Mouse (Mus musculus): Measurements from ENCODE around the gene Shc2. TPM values are rescaled to one million over a fixed set of nuclear protein-coding genes. Genes with fewer than 3 reads are reported as not detected.

Shc2 gene
- polyA plus RNA-seq, 1 experiment from 2014 or later, result 6.5 TPM

DNA sequence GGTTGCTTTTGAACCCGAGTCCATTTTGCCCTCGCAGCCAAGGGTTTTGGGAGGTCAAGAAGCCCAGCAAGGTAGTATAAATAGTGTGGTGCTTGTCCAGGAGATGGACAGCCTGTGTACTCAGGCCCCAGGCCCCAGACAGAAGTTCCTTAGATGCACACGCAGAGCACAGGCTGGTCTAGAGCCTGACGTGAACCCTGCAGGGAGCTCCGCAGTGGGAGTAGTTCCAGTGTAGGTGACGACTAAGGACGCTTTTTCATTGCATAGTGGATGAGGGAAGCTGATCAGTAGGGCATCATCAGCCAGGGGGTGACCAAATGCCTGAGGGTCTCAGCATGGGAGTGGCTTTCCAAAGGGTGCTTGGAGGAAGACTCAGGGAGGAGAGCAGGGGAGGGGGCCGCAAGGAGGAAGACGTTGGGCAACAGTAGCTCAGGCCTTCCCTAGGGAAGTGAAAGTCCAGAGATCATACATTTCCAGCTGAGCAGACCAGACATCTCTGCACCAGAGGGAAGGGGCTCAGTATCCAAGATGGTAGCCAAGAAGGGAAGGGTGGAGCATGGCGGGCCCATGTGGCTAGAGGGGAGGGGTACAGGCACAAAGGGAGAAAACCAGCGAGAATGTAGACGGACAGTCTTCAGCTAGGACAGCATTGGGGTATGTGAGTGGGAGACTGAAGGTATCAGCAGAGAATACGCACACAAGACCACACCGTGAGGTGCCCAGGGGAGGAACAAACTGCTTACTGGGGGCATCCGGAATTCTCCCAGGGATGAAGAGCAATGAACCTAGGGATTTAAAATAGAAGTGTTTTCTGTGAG lies 32.6 kb upstream of the Shc2 start:
- peak overlapping the region; percentile 29; the same call in 1 of the 2 replicates for H3K27ac ChIP-seq (ENCODE audit: low read depth, low read length)
- DNase-seq (ENCODE audit: low spot score) (no peak), ATAC-seq (peak; percentile 2; the same call in 1 of the 2 replicates)
- peak overlapping the region; percentile 97 for H3K4me2 ChIP-seq (ENCODE audit: low read length)
- WGBS, result 32% methylated on average over 15 of the region's 15 CpGs
- no peaks in the 10 kb centered on the region for H3K9me3 ChIP-seq (replicated peaks; ENCODE audit: control insufficient read depth, low read length)
- peak overlapping the region; percentile 93 for H3K4me3 ChIP-seq (ENCODE audit: low read depth, low read length)
- peaks cover 12% of the 10 kb centered on the region for H3K4me1 ChIP-seq (ENCODE audit: control insufficient read depth, insufficient read depth, low read length)
- H3K36me3 ChIP-seq (ENCODE audit: control insufficient read depth, insufficient read depth, low read length), result peaks cover 2% of the 10 kb centered on the region; the same call in 1 of the 2 replicates
- H3K9ac ChIP-seq (ENCODE audit: low read length), result peak overlapping the region; percentile 93
- H3K27me3 ChIP-seq (replicated peaks; ENCODE audit: control insufficient read depth, insufficient read depth, low read length), result no peaks in the 10 kb centered on the region

DNA sequence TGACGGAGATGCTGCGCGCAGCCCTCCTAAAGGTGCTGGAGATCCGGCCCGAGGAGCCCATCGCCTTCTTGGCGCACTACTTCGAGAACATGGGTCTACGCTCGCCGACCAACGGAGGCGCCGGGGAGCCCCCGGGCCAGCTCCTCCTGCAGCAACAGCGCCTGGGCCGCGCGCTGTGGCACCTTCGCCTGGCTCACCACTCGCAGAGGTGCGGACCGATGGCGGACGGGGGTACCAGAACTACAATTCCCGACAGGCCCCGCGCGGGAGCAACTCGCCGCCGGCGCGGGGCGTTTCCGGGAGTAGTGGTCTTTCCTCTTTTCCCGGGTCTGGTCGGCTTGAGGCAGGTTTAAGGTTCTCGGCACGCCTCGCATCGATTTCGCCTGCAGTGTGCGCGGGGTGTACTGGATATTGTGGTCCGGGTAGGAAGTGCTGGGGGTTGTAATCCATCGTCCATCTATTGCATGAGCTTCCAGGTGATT lies 31.9 kb upstream of the Shc2 start:
- Histone ChIP-seq H3K4me3 (ENCODE audit: low read depth, low read length) (peak overlapping the region; percentile 93), H3K9ac (ENCODE audit: low read length) (peak overlapping the region; percentile 93), H3K27me3 (replicated peaks; ENCODE audit: control insufficient read depth, insufficient read depth, low read length) (no peaks in the 10 kb centered on the region), H3K36me3 (ENCODE audit: control insufficient read depth, insufficient read depth, low read length) (0 out of 2 replicates have a peak, but pooled peaks cover 2% of the 10 kb centered on the region), H3K9me3 (replicated peaks; ENCODE audit: control insufficient read depth, low read length) (no peaks in the 10 kb centered on the region), H3K4me1 (ENCODE audit: control insufficient read depth, insufficient read depth, low read length) (peaks cover 12% of the 10 kb centered on the region), H3K4me2 (ENCODE audit: low read length) (peak overlapping the region; percentile 97), H3K27ac (ENCODE audit: low read depth, low read length) (peak overlapping the region; percentile 95)
- DNase-seq (ENCODE audit: low spot score), result peak; percentile 90
- under 1% methylated on average over 46 of the region's 47 CpGs for WGBS
- peak; percentile 67 for ATAC-seq

DNA sequence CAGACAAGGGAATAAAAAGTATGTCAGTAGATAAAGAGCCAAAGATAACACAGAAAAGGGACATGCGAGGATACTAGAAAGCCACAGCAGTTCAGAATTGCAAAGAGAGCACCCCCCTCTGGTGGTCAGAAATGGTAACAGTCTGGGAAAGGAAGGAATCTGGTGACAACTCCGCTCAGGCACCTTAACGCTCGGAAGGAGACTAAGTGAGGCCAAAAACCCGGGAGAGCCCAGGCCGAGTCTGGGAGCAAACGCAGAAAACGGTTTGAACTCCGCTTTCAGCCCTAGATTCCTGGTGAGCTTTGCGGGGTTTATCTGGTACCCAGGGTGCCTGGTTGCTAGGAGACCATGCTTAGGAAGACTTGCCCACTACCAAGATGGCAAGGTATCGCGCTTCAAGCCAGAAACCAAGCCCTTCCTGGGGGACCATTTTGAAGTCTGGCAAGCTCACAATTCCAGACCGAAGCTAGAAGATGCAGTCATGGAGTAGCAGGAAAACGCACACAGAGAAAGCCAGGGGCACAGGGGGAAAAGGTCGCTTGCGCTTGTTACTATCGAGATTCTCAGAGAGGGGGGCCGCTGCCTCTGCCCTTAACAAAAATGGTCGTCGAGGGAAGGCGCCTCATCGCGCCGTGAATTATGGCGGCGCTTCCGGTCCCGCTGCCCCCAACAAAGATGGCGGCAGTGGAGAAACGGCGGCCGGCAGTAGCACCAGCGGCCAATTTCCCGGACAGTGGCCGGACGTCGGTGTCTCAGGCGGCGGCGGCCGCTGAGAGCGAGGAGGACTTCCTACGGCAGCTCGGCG lies 31.3 kb upstream of the Shc2 start, which contains the start of gene Tpgs1:
Tpgs1 (plus strand) TSS at position 599 of the 805 bp plus-strand sequence.
- under 1% methylated on average over 45 of the region's 45 CpGs for WGBS

DNA sequence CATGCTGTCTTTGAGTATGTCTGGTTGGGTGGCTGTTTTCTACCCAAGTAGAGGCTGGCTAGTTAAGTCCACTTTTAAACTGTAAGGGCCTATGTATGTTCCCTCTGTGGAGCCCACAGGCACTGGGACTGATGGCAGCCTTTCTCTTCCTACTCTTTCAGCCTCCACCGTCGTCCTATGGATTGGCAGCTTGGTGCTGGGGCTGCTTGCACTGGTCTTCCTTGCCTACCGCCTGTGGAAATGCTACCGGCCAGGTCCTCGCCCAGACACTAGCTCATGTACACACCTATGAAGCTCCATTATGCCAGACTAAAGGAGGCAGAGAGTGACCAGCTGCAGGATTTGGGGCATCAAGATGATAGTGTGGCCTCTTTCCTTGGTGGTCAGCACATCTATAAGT lies 30.4 kb upstream of the Shc2 start:
- 0 out of 2 replicates have a peak, but pooled peaks cover 2% of the 10 kb centered on the region for H3K36me3 ChIP-seq (ENCODE audit: control insufficient read depth, insufficient read depth, low read length)
- WGBS, result 82% methylated on average over 5 of the region's 5 CpGs
- H3K27ac ChIP-seq (ENCODE audit: low read depth, low read length), result peak overlapping the region; percentile 55; the same call in 1 of the 2 replicates
- no peak for ATAC-seq
- H3K4me3 ChIP-seq (ENCODE audit: low read depth, low read length), result peak overlapping the region; percentile 93
- DNase-seq (ENCODE audit: low spot score), result no peak
- peaks cover 12% of the 10 kb centered on the region for H3K4me1 ChIP-seq (ENCODE audit: control insufficient read depth, insufficient read depth, low read length)
- H3K9me3 ChIP-seq (replicated peaks; ENCODE audit: control insufficient read depth, low read length), result no peaks in the 10 kb centered on the region
- 0 out of 2 replicates have a peak overlapping the region, but pooled peaks have one; percentile 43 for H3K9ac ChIP-seq (ENCODE audit: low read length)
- peak overlapping the region; percentile 97 for H3K4me2 ChIP-seq (ENCODE audit: low read length)
- H3K27me3 ChIP-seq (replicated peaks; ENCODE audit: control insufficient read depth, insufficient read depth, low read length), result no peaks in the 10 kb centered on the region

More for the DNA sequence above, 31.3 kb upstream of the Shc2 start, which contains the start of gene Tpgs1:
- Histone ChIP-seq H3K4me3 (ENCODE audit: low read depth, low read length) (peak within 1 kb of the TSS; percentile 93), H3K36me3 (ENCODE audit: control insufficient read depth, insufficient read depth, low read length) (0 out of 2 replicates have a peak, but pooled peaks cover 2% of the 10 kb centered on the region), H3K9ac (ENCODE audit: low read length) (peak within 1 kb of the TSS; percentile 93), H3K27ac (ENCODE audit: low read depth, low read length) (peak within 1 kb of the TSS; percentile 95), H3K27me3 (replicated peaks; ENCODE audit: control insufficient read depth, insufficient read depth, low read length) (no peaks in the 10 kb centered on the region), H3K4me1 (ENCODE audit: control insufficient read depth, insufficient read depth, low read length) (peaks cover 12% of the 10 kb centered on the region), H3K4me2 (ENCODE audit: low read length) (peak within 1 kb of the TSS; percentile 97), H3K9me3 (replicated peaks; ENCODE audit: control insufficient read depth, low read length) (no peaks in the 10 kb centered on the region)
- DNase-seq (ENCODE audit: low spot score) (peak; percentile 96), ATAC-seq (peak; percentile 90)

DNA sequence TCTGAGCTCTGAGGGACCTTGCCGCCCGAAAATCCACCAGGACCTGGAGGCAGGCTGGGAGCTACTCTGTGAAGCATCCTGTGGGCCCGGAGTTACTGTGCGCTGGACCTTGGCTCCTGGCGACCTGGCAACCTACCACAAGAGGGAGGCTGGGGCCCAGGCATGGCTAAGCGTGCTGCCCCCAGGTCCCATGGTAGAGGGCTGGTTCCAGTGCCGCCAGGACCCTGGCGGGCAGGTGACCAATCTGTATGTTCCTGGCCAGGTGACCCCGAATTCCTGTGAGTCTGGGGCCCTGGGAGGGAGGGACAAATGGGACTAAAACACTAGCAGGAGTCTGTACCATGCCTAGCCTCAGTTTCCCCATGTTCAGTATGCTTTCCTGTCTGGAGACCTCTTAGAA lies 28.8 kb upstream of the Shc2 start:
- no peaks in the 10 kb centered on the region for H3K27me3 ChIP-seq (replicated peaks; ENCODE audit: control insufficient read depth, insufficient read depth, low read length)
- no peak overlapping the region for H3K4me2 ChIP-seq (ENCODE audit: low read length)
- H3K36me3 ChIP-seq (ENCODE audit: control insufficient read depth, insufficient read depth, low read length), result no peaks in the 10 kb centered on the region
- no peaks in the 10 kb centered on the region for H3K9me3 ChIP-seq (replicated peaks; ENCODE audit: control insufficient read depth, low read length)
- no peak overlapping the region for H3K27ac ChIP-seq (ENCODE audit: low read depth, low read length)
- H3K4me3 ChIP-seq (ENCODE audit: low read depth, low read length), result no peak overlapping the region
- DNase-seq (ENCODE audit: low spot score), result no peak
- peaks cover 12% of the 10 kb centered on the region for H3K4me1 ChIP-seq (ENCODE audit: control insufficient read depth, insufficient read depth, low read length)
- no peak for ATAC-seq
- H3K9ac ChIP-seq (ENCODE audit: low read length), result no peak overlapping the region
- 69% methylated on average over 9 of the region's 9 CpGs for WGBS

DNA sequence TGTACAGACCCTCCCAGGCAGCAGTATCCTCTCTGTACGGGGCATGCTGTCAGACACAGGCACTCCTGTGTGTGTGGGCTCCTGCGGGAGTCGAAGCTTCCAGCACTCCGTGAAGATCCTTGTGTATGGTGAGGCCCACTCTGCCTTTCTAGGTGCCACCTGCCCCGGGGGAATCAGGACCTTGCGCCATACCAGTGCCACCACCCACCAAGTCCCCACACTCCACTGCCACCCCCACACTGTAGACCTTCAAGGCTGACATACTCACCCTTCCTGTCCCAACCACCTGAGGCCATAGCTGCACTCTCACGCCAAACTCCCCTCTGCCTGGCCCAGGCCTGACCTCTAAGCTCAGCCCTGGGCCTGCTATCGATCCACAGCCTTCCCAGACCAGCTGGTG lies 27.3 kb upstream of the Shc2 start:
- H3K36me3 ChIP-seq (ENCODE audit: control insufficient read depth, insufficient read depth, low read length), result no peaks in the 10 kb centered on the region
- no peaks in the 10 kb centered on the region for H3K27me3 ChIP-seq (replicated peaks; ENCODE audit: control insufficient read depth, insufficient read depth, low read length)
- no peak for ATAC-seq
- no peak overlapping the region for H3K4me2 ChIP-seq (ENCODE audit: low read length)
- DNase-seq (ENCODE audit: low spot score), result no peak
- H3K4me1 ChIP-seq (ENCODE audit: control insufficient read depth, insufficient read depth, low read length), result peaks cover 4% of the 10 kb centered on the region
- no peak overlapping the region for H3K27ac ChIP-seq (ENCODE audit: low read depth, low read length)
- no peak overlapping the region for H3K4me3 ChIP-seq (ENCODE audit: low read depth, low read length)
- no peak overlapping the region for H3K9ac ChIP-seq (ENCODE audit: low read length)
- no peaks in the 10 kb centered on the region for H3K9me3 ChIP-seq (replicated peaks; ENCODE audit: control insufficient read depth, low read length)
- 86% methylated on average over 8 of the region's 8 CpGs for WGBS

DNA sequence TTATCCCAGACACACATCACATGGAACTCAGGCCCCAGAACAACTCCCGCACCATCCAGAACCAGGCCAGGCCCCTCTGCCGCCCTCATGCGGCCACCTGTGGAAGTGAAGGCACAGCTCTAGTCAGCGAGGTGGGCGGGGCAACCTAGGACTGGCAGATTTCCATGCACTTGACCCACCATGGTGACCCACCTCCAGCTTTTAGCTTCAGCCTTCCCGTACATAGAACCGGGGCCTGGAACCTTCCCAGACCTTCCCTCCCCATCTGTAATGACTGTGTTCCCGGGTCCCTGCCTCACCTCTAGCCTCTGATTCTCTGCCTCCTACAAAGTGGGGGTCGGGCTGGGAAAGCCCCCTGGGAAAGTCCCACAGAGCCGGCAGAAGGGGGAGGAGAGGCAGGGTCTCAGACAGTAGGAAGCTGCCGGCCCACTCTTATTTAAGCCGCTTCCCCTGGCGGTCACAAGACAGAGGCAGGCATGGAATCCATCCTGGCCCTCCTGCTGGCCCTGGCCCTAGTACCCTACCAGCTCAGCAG lies 26.5 kb upstream of the Shc2 start, which contains the start of gene Madcam1:
Madcam1 (plus strand) TSS at position 429 of the 535 bp plus-strand sequence.
- H3K4me3 ChIP-seq (ENCODE audit: low read depth, low read length), result no peak within 1 kb of the TSS
- H3K27ac ChIP-seq (ENCODE audit: low read depth, low read length), result no peak within 1 kb of the TSS
- 6% methylated on average over 13 of the region's 13 CpGs for WGBS
- H3K36me3 ChIP-seq (ENCODE audit: control insufficient read depth, insufficient read depth, low read length), result no peaks in the 10 kb centered on the region
- no peak within 1 kb of the TSS for H3K4me2 ChIP-seq (ENCODE audit: low read length)
- DNase-seq (ENCODE audit: low spot score) (peak; percentile 65), ATAC-seq (peak; percentile 14; the same call in 1 of the 2 replicates)
- H3K27me3 ChIP-seq (replicated peaks; ENCODE audit: control insufficient read depth, insufficient read depth, low read length), result no peaks in the 10 kb centered on the region
- H3K9me3 ChIP-seq (replicated peaks; ENCODE audit: control insufficient read depth, low read length), result no peaks in the 10 kb centered on the region
- H3K9ac ChIP-seq (ENCODE audit: low read length), result no peak within 1 kb of the TSS
- 0 out of 2 replicates have a peak, but pooled peaks cover 3% of the 10 kb centered on the region for H3K4me1 ChIP-seq (ENCODE audit: control insufficient read depth, insufficient read depth, low read length)

DNA sequence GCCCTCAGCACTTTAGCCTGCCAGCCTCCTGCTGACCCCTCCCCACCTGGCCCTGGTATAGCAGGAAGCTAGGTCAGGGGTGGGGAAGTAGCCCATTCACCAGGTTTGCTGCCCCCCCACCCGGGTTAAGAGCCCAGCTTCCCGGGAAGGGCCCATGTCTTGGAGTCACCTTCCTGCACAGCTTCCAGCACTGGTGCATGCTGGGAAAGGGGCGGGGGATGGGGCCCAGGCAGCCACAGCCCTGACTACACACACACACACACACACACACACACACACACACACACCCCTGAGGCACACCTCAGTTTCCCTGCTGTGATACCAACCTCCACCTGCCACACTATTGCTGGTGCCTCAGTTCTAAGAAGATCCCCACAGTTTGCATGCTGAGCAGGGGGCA lies 24.1 kb upstream of the Shc2 start:
- H3K27me3 ChIP-seq (replicated peaks; ENCODE audit: control insufficient read depth, insufficient read depth, low read length), result no peaks in the 10 kb centered on the region
- ATAC-seq, result no peak
- H3K4me1 ChIP-seq (ENCODE audit: control insufficient read depth, insufficient read depth, low read length), result no peaks in the 10 kb centered on the region
- no peak overlapping the region for H3K4me3 ChIP-seq (ENCODE audit: low read depth, low read length)
- no peak overlapping the region for H3K9ac ChIP-seq (ENCODE audit: low read length)
- H3K36me3 ChIP-seq (ENCODE audit: control insufficient read depth, insufficient read depth, low read length), result no peaks in the 10 kb centered on the region
- 53% methylated on average over 3 of the region's 3 CpGs for WGBS
- no peak overlapping the region for H3K27ac ChIP-seq (ENCODE audit: low read depth, low read length)
- H3K4me2 ChIP-seq (ENCODE audit: low read length), result no peak overlapping the region
- no peaks in the 10 kb centered on the region for H3K9me3 ChIP-seq (replicated peaks; ENCODE audit: control insufficient read depth, low read length)
- DNase-seq (ENCODE audit: low spot score), result no peak

Measured in forebrain, embryonic 14.5 days (tissue).